Mouse (Mus musculus): Measurements from ENCODE around the gene Ribc2.

Ribc2 gene

DNA sequence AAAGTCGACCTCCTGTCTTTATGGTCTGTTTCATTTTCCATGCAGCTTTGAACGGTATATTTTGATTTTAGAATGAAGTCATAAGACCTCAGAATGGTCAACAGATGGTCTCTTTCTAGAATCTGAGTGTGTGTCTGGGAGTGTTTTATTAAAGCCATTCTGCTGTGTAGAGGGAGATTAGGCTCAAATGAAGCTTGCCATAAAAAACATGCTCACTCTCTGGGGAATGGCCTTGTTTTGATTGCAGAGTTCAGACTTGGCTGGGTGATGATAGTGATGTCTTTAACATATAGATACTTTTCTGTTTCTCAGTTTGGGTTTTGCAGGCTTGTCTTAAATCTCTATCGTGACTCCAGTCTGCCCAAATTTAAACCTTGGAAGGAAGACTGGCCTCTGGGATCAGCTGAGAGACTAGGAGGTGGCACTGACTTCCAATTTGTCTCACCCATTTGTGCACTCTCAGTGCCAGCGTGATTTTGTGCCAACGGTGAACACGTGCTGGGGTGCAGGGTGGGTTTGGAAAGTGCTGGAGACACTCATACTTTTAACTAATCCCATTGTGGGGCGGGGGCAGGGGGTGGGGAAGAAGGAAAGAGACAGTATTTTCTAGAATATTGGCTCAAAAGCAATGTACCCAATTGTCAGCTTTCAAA lies 47.8 kb downstream of the Ribc2 start:
- no peak for DNase-seq (ENCODE audit: extremely low spot score)

DNA sequence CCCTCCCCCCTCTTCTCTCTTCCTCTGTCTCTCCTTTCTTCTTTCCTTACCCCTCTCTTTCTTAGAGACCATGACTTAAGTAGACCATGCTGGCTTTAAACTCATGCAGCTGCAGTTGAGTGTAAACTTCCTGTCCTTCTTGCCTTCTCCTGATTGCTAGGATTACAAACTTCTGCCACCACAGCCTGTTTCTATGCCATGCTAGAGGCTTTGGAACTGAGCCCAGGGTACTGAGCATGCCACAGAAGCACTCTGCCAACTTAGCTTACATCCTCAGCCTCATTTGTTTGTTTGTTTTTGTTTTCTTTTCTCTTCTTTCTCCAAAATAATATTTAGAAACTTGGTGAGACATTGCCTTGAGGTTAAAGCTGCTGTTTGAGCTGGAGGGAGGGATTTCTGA lies 48.5 kb downstream of the Ribc2 start:
- no peak for DNase-seq (ENCODE audit: extremely low spot score)

DNA sequence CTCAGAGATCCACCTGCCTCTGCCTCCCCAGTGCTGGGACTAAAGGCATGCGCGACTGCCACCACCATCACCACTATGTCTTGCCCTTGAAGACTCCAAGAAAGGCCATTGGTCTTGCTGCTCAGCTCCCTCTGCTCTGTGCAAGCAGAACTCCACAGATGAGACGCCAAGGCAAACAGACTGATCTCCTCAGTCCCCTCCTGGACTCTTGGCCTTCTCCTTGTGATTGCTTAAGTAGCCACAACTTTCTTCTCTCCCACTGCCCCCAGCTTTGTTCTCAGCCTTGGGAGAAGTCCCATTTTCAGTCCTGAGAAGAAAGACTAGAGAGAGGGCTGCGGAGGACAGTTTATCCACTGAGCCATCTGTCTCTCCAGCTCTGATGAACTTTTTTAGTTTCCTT lies 50.2 kb downstream of the Ribc2 start:
- DNase-seq (ENCODE audit: extremely low spot score), result no peak

DNA sequence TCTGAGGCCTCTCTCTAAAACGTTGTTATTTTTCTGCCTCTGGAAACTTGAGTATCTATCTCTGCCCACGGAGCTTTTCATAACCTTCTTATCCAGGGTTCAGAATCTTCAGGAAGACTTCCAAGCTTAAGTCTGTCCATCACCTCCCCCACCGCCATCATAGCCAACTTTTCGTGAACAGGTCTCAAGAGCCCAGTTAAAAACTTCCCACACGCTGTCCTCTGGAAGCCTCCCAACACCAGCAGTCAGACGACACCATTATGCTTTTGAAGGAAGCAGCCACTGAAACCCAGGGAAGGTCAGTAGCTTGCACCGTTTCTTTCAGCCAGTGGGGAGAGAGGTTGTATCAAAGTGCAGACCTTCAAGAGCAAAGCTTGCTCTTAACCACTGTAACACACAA lies 55.0 kb downstream of the Ribc2 start:
- no peak for DNase-seq (ENCODE audit: extremely low spot score)

DNA sequence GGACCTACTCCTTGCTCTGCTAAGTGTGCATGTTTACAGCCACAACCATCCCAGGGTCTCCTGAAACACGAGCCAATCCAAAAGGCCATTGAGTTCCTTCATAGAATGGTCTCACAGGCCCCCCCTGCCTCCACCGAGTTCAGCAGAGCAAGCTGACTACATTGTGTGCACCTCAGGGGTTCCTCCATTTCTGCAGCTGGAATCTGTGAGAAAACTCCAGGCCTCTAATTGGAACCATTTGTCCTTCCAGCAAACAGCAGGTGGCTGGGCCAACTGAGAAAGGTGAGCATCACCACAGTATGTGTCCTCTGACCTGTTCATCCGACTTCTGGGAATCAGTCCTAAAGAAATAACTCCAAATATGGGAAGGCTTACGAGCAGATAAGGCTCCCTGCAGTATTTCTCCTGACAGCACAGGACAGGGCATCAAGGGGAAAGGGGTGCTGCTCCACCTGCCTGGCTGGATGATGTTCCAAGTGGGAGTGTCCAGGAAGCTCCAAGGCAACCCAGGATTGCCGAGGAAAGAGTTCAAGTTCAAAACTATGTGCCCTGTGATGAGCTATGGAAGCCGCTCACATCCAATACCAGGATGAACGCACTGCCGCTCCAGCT lies 56.4 kb downstream of the Ribc2 start:
- no peak for DNase-seq (ENCODE audit: extremely low spot score)

Measured in embryo, embryonic 9.5 days (tissue).